Mouse (Mus musculus): Measurements from ENCODE around the gene Maats1. TPM values are rescaled to one million over a fixed set of nuclear protein-coding genes. Genes with fewer than 3 reads are reported as not detected.

Maats1 gene
- polyA plus RNA-seq (2012; rRNA removed), result 0.14 TPM in 1 of 2 replicates, not detected in the other

GRCm38 (mm10) chr16:38341396-38342324 lies at the start of gene Maats1:
Gene Maats1 (minus strand): TSS chr16:38342143.

GRCm38 (mm10) chr16:38361933-38362332 lies 20.0 kb upstream of the Maats1 start, which contains the start of gene Popdc2:
Gene Popdc2 (plus strand): TSS chr16:38362209.

GRCm38 (mm10) chr16:38346529-38347325 lies 4.8 kb upstream of the Maats1 start, which contains the start of the genes Cox17 and Gm21987:
Gene Cox17 (plus strand): TSS chr16:38346991.
Gene Gm21987 (plus strand): TSS chr16:38347040.

GRCm38 (mm10) chr16:38294685-38295348 lies 47.1 kb downstream of the Maats1 start, which contains the start of gene Nr1i2:
Gene Nr1i2 (minus strand): TSS chr16:38294824.

Other genes with a start within 250 kb of the Maats1 start
- 36.9 and 38.3 TPM in 2 replicates for gene Nr1i2, start 47.3 kb downstream of the Maats1 start, polyA plus RNA-seq (2012; rRNA removed)
- gene Cox17, start 4.8 kb upstream of the Maats1 start, polyA plus RNA-seq (2012; rRNA removed), result 69.0 and 78.8 TPM in 2 replicates
- gene Gm21987, start 4.9 kb upstream of the Maats1 start, polyA plus RNA-seq (2012; rRNA removed), result 2.8 TPM in 1 of 2 replicates, not detected in the other
- gene Popdc2, start 20.1 kb upstream of the Maats1 start, polyA plus RNA-seq (2012; rRNA removed), result 24.8 and 31.2 TPM in 2 replicates
- 1.6 and 2.0 TPM in 2 replicates for gene Pla1a, start 91.0 kb upstream of the Maats1 start, polyA plus RNA-seq (2012; rRNA removed)
- 32.6 and 40.6 TPM in 2 replicates for gene Adprh, start 110.6 kb upstream of the Maats1 start, polyA plus RNA-seq (2012; rRNA removed)
- 0.16 and 0.19 TPM in 2 replicates for gene Cd80, start 113.4 kb upstream of the Maats1 start, polyA plus RNA-seq (2012; rRNA removed)
- 19.5 and 35.3 TPM in 2 replicates for gene Timmdc1, start 180.5 kb upstream of the Maats1 start, polyA plus RNA-seq (2012; rRNA removed)
- gene Poglut1, start 208.1 kb upstream of the Maats1 start, polyA plus RNA-seq (2012; rRNA removed), result 8.8 and 9.5 TPM in 2 replicates
- gene Tmem39a, start 216.6 kb upstream of the Maats1 start, polyA plus RNA-seq (2012; rRNA removed), result 51.5 and 60.9 TPM in 2 replicates

Measured in colon, adult 2 months (tissue).